Mouse (Mus musculus) naive thymus-derived CD4-positive, alpha-beta T cell, adult 2 months (primary cell): ENCODE results near the gene Carnmt1.

Experiments used
- DNase-seq: peaks from one replicate; pipeline ENCODE4 v3.0.0-alpha.2; 2011; ENCODE audit warnings: low read depth

Gene Carnmt1

DNA sequence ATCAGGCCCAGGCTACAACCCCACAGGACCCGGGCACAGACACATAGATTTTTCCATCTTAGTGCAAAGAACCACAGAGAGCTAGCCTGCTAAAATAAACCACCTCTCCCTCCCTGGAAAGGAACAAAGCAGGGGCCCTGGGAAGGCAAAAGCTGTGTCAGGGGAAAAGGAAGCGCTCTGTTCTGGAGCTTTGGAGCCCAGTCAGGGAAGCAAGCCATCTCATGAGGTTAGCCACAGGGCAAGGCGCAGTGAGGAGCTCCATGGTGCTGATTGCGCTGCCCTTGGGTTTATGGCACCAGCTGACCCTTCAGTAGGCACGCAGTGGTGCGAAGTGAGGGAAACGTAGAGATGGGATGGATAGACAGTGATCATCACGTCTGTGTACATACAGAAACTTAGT is 16.2 kb upstream of the Carnmt1 start:
- no peak for DNase-seq

DNA sequence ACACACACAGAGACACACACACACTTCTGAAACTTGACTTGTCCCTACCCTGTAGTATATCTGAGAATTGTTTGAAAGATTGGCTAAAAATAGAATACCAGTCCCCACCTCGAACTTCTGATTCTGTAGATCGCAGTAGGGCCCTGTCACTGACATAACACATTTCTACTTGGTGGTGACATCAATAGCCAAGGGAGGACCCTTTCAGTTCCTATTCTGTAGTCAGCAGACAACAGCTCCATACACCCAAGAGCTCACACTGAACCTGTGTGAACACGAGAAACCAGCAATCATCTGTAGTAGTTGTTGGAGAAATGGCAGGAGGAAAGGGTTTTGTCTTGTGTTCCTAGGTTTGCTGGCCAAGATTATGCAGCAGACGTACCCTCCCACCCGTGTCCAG is 15.6 kb upstream of the Carnmt1 start:
- no peak for DNase-seq

DNA sequence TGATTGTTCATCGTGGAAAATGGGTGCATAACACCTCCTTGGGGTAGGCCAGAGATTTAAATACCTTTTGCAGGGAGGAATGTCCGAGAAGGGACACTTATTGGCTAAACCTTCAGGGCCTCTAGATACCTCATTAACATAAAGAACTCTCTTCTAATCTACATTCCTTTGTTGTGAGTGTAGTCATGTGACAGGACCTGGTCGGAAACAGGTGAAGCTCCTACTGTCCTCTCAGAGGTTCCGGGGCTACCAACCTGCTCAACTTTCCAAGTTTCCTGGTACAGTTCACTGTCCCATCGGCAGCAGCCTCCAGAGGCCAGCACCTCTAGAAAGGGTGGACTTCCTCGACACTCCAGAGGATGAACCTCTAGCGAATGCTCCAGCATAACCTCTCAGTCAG is 14.6 kb upstream of the Carnmt1 start:
- DNase-seq = no peak

DNA sequence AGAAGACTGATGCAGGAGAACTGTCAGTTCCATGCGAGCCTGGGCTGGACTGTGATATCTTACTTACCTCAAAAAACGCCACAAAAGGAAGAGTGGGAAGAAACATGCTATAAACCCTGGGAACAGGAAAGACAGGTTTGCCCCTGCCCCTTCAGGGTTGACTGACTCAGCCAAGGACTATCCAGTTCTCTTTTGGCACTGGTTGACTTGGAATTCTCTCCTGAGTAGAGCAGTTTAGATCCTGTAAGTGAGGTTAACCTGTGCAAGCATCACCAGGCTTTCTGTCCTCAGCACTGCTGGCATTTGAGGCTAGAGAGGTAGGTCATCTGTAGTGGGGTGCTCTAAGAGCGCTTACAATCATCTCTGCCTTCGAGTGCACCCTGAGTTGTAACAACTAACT is 12.1 kb upstream of the Carnmt1 start:
- DNase-seq = no peak

DNA sequence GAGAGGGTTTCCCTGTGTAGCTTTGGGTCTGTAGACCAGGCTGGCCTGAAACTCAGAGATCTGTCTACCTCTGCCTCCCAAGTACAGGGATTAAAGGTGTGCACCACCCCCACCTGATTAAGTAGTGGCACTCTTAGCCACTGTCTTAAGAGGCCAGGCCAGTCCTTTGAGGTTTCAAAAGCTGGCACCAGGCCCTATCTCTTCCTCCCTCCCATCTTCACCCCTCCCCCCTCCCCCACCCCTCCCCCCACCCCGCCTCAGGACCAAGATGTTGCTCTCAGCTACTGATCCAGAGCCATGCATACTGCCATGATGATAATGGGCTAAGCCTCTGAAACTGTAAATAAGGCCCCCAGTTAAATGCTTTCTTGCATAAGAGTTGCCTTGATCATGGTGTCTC is 11.2 kb upstream of the Carnmt1 start:
- no peak for DNase-seq

DNA sequence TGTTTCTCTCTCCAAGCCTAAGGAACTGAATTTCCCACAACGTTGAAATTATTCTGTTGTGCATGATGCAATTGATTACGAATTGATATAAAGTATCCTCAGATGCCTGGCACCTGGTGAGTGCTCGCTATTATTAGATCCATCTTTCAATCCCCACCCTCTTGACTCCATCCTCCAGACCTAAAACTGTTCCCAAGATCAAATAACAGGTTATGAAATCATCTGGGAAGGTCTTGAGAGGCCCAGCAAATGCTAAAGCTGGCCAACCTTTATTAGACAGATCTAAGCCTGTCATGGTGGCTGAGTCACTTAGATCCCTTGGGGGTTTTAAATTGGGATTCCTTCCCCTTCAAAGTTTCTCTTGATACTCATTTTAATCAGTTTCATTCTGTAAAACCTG is 10.1 kb upstream of the Carnmt1 start:
- DNase-seq = no peak

DNA sequence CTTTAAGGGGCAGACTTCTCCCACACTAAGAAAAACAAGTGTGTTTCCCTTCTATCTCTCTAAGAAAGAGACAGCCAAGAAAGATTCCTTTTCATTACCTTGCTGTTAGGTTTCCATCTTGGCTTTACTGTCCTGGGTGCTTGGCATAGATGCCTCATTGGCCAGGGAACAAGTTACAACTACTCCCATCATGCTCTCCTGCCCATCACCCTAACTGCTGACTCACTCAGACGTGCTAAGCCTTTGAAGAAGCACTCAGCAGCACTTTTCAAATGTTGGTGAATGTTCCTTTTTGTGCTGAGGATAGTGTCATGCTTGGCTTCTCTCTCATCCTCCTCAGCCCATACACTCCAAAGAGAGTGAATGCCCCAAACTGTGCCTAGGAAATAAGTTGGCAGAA is 8.9 kb upstream of the Carnmt1 start:
- DNase-seq = no peak

DNA sequence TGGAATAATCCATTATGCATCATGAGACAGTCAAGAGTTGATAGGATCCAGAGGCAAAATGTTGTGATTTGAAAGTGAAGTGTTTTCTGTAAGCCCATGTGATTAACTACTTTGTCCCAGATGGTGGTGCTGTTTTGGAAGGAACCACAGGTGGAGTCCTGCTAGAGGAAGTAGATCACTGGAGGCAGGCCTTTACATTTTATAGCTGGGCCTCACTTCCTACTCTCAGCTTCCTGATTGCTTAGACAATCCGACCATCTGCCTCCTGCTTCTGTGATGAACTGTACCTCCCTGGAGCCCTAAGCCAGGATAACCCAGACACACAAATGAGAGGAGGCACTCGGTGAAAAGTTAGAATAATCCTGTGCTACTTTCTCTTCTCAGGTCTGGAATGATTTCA is 6.7 kb upstream of the Carnmt1 start:
- peak; percentile 14 for DNase-seq

DNA sequence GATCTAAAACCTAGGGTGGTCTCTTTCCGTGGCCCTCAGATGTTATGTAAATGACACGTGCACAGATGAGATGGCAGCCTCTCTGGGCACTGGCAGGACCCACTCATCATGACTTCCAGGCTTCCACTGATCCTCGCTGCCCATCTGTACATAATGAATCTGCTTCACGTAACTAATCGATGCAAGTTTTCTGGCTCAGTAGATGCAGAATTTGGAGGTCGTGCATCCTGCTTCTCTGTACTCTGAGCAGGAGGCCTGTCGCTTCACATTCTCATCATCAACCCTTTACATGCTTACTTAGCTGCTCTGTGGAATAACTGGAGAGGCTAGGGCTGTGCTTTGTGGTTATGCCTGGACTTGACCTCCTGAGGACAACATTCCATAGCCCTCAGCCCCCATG is 3.6 kb upstream of the Carnmt1 start:
- DNase-seq = no peak

DNA sequence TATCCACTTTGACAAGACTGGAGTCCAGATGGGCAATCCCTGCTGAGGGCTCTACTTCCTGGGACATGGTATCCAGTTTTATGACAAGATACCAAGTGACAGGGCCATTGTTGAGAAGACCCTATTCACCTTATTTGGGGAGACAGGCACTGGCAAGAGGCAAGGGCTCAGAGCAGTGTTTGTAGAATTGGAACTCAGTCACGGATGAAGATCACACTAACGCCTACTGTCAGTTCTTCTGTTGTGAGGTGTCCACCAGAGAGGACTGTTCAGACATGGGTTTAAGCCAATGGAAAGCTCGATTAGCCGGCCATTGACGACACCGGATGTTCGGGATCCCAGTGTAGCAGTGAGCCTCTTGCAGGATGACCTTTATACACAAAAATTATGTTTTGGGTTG is 1.0 kb upstream of the Carnmt1 start:
- DNase-seq = peak; percentile 14

DNA sequence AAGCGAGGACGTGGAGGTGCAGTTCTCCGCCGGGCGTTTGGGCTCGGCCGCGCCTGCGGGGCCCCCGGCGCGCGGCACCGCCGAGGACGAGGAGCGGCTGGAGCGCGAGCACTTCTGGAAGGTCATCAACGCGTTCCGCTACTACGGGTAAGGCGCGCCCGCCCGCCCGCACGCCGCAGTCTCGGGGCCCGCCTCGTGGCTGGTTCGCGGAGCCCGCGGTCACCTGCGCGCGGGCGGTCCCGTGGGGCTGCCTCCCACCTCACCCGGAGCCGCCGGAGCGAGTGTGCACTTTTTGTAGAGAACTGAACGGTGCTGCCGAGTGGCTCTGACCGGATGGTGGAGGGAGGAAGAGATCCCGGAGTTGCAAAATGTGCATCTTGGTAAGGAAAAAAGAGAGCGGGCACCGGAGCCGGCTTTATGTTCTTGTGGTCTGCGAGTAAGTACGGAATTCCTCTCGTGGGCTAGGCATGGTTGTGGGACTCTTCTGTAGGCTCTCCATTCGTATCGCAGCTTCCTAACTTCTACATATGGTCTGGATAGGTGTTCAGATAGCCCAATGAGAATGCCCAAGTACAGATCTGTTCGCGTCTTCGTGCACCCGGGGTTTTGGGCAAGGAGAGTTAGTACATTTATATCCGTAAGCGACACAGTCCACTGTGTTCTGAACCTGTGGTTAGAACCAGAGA is 635 bp downstream of the Carnmt1 start:
- peak; percentile 69 for DNase-seq

DNA sequence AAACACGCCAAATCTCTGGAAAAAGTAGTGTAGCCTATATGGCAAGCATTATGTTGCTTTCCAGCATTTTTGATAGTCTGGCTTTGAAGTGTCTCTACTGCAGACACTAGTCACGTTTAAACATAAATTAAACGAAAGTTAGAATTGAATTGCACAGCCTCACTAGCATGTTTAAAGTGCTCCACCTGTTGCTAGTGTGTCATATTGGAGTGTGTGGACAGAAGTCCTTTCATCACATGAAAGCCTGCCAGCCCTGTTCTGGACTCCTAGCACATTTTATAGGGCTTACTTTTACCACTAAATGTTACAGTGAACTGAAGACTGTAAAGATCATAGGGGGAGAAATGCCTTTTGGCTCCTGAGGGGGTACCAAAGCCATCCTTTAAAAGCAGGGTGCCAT is 1.9 kb downstream of the Carnmt1 start:
- peak; percentile 15 for DNase-seq

DNA sequence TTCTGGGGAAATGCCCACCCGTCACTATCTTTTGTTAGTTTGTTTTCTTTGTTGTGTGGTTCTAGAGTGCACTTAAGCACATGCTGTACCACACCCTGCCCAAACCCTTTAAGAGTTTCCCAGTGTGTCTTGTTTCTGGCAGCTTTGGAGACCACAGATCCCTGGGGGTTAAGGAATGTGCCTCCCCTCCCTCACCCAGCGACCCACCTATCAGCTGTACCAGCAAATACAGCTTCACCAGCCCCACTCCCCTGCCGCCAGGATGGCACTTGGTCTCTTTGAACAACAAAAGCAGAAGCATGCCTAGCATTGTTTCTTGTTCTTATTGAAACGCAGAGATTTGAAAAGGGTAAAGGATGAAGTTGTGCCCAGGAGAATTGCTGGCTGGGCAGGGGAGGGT is 2.6 kb downstream of the Carnmt1 start:
- DNase-seq = no peak

DNA sequence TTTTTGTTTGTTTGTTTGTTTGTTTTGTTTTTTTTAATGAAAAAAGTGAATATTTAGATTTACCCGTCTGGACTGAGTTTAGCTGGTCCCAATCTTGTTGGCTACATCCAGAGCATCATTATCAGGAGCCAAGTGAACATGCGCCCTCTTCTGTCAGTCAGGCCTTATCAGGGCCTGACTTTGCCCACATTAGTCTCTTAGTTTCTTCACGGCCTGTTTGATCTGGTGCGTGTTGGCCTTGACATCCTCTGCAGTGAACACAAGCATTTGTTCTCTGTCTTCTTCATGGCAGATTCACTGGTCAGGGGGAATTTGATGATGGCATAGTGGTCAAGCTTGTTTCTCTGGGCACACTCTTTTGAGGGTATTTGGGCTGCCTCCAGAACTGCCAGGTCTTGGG is 11.6 kb downstream of the Carnmt1 start:
- DNase-seq = no peak

DNA sequence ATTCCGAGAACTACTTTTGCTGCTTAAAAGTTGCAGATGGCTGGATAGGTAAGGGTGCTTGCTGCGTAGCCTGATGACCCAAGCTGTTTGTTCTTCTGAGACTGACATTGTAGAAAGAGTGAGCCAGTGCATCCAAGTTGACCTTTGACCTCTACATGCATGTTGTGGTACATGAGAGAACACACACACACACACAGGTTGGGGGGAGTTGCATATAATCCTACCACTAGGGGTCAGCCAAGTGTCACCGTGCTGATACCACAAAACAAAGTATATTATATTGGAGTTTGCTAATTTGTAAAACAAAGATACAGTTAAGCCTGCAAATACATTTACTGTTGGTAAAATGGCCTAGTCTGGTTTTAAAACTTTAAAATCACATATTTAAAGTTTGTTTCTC is 17.0 kb downstream of the Carnmt1 start:
- DNase-seq = peak; percentile 87

DNA sequence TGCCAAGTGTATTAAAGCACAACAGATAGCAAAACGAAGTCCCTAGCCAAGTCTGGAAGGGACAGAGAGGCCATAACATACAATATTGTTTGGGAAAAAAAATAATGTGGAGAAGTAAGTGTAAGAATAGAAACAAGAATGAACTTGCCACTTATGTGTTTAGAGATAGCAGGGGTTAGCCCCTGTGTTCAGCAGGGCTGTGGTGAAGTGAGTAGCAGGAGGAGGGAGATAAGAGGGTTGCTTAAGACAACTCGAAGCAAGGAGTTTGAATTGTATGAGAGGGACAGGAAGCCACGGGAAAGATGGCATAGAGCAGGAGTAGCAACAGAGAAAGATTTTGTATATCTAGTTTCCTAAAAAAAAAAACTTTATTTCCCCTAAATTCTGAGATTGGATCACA is 21.6 kb downstream of the Carnmt1 start:
- no peak for DNase-seq

DNA sequence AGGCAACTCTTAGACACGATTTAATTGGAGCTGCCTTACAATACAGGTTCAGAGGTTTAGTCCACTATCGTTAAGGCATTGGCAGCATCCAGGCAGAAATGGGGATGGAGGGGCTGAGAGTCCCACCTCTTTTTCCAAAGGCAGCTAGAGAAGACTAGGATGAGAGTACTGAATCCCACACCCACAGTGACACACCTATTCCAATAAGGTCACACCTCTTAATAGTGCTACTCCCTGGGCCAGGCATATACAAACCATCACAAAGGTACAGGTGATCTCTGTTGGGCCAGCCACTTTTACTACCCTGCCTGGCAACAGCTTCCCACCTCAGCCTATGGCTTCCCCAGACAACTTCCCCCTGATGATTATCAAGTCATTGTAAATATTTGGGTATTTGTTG is 22.2 kb downstream of the Carnmt1 start:
- DNase-seq = no peak

DNA sequence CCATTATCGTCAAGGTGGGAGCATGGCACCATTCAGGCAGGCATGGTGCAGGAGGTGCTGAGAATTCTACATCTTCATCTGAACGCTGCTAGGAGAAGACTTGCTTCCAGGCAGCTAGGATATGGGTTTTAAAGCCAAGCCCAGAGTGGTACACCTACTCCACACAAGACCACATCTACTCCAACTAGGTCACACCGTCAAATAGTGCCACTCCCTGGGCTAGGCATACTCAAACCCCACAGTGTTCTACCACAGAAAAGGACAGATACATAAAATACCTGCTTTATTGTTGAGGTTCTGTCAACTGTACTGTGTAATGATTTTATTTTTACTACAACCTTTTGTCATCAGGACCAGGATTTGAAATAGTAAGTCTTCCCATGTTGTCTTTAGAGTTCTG is 24.6 kb downstream of the Carnmt1 start:
- no peak for DNase-seq

DNA sequence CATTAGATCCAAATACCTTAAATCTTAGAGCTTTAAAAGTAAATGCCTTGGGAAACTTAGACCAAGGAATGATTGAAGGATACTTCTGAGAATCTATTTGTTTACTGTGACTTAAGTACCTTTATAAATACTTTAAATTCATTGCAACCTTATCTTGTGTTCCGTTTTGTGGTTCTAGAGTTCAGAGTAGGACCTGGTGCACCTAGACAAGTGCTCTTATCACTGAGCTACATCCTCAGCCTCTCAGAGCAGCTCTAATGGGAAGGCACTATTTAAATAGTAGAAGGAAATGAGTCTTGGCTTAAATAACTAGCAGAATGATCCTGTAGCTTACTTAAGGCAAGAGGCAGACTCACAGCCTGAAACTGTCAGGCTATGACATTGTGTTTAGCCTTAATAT is 25.0 kb downstream of the Carnmt1 start:
- no peak for DNase-seq

DNA sequence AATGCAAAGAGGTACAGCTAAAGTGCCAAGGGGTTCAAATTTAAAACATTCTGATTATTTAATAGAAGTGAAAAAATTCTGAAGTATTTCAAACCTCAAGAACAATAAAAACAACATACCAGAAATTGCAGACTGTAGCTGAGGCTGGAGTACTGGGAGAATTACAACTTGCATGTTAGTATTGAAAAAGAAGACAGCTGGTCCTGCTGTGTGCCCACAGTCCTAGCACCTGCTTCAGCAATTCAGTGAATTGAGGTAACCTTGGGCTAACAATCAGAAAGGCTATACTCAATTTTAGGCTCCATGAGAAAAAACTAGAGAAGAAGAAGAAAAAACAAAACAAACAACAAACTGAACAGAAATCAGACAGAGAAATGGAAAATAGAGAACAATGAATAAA is 37.5 kb downstream of the Carnmt1 start:
- DNase-seq = no peak

DNA sequence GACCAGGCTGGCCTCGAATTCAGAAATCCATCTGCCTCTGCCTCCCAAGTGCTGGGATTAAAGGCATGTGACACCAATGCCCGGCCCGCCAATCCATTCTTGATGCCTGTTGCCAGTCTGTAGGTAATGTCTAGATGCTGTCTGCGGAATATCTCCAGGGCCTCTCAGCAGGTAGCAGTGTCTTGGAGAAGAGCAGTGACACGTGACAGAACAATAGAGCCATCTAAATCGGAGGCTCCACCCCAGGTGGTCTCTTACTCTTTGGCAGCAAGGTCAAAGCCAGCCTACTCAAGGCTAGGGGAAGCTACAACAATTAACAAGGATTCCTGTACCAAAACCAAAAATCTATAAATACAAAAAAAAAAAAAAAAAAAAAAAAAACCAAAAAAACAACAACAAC is 40.3 kb downstream of the Carnmt1 start:
- DNase-seq = no peak

DNA sequence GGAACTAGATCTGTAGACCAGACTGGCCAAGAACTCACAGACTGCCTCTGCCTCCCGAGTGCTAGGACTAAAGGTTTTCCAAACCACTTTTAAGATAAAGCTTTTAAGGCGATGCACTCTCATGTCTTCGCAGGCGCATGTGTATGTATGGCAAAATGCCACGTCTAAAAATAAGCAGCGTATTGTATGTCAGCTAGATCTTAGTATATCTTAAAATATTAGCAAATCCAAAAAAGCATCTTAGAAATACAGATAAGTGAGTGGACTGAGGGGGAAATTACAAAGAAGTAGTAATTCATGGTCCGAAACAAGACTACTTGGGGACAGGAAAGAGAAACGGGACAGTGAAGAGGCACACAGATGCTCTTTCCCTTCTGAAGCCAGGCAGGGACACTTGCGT is 41.0 kb downstream of the Carnmt1 start:
- peak; percentile 20 for DNase-seq

DNA sequence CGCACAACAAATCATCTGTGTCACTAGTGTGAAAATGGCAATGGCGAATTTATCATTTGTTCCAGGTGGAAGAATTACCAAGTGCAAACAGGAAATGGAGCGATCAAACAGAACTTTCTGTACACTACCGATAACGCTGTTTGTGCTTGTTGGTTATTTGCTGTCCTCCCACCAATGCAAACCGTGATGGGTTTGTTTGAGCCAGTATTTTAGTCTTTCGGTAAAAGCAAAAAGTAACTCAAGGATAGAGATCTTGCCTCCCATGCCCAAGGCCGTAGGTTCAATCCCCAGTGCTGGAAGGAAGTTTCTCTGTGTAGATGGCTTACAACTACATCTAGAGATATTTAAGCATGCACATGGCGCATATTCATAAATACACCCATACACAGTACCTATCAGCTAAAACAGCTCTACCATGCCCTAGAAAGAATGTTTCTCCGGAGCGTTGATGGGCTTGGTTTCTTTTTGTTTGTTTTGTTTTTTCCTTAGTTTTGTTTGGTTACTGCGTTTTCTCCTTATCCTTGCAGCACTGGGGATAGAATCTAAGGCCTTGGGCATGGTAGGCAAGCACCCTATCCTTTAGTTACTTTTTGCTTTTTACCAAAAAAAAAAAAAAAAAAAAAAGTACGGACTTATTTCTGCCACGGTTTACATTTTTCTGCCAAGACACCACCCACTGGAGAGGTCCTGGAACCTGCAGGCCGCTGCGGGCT is 41.7 kb downstream of the Carnmt1 start:
- no peak for DNase-seq

DNA sequence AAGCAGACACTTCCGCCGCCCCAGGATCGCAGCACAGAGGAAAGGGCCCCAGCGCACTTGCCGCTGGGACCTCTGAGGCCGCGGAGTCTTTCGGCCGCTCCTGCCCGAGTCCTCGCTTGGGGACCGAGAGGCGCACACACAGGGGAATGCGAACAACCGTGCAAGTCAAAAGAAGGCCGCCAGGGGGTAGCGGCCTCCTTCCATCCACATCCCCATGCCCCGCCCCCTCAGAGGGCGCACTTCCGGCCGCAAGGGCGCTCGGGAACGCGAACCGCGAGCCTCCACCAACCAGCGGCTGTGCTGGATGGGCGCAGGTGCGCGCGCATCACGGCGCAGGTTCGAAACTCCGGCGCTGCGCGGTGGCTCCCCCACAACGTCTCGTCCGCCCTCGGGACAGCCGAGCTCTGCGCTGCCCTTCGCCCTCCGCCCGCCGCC is 42.3 kb downstream of the Carnmt1 start, which contains the start of gene D030056L22Rik:
TSS of gene D030056L22Rik (plus strand) at position 328 of the 435 bp plus-strand sequence.
- DNase-seq = peak; percentile 99
